Mouse (Mus musculus) spleen, adult 18-20 months (tissue): ENCODE measurements around the gene Prox1.

Experiments
- DNase-seq, 2 experiments: peaks; one replicate each; pipeline ENCODE4 v3.0.0; 2022; ENCODE audit warnings: mixed read lengths in 2 of 2

Prox1 gene

GRCm38 (mm10) chr1:190140519-190140918 lies 30.0 kb downstream of the Prox1 start:
- DNase-seq, result no peak

GRCm38 (mm10) chr1:190139711-190140405 lies 30.7 kb downstream of the Prox1 start:
- DNase-seq, result no peak

GRCm38 (mm10) chr1:190137943-190138342 lies 32.6 kb downstream of the Prox1 start:
- no peak for DNase-seq

GRCm38 (mm10) chr1:190132897-190133296 lies 37.6 kb downstream of the Prox1 start:
- no peak for DNase-seq

- DNase-seq, result no peak
Measured at GRCm38 (mm10) chr1:190130888-190131287, 39.6 kb downstream of the Prox1 start.

GRCm38 (mm10) chr1:190129553-190129952 lies 41.0 kb downstream of the Prox1 start:
- DNase-seq, result no peak

- DNase-seq, result no peak
Measured at GRCm38 (mm10) chr1:190128674-190129322, 41.7 kb downstream of the Prox1 start.

- no peak for DNase-seq
Measured at GRCm38 (mm10) chr1:190127878-190128277, 42.6 kb downstream of the Prox1 start.

- DNase-seq, result no peak
Measured at GRCm38 (mm10) chr1:190127163-190127795, 43.2 kb downstream of the Prox1 start.

GRCm38 (mm10) chr1:190124961-190125739 lies 45.4 kb downstream of the Prox1 start:
- DNase-seq, result no peak

GRCm38 (mm10) chr1:190123404-190123803 lies 47.1 kb downstream of the Prox1 start:
- no peak for DNase-seq

- DNase-seq, result no peak
Measured at GRCm38 (mm10) chr1:190115985-190116384, 54.5 kb downstream of the Prox1 start.

GRCm38 (mm10) chr1:190111741-190112140 lies 58.8 kb downstream of the Prox1 start:
- DNase-seq, result no peak

- no peak for DNase-seq
Measured at GRCm38 (mm10) chr1:190107587-190107986, 62.9 kb downstream of the Prox1 start.

GRCm38 (mm10) chr1:190106674-190107420 lies 63.7 kb downstream of the Prox1 start:
- no peak for DNase-seq

- DNase-seq, result no peak
Measured at GRCm38 (mm10) chr1:190106060-190106459, 64.5 kb downstream of the Prox1 start.

GRCm38 (mm10) chr1:190093326-190093725 lies 77.2 kb downstream of the Prox1 start:
- no peak for DNase-seq

GRCm38 (mm10) chr1:190092076-190092475 lies 78.4 kb downstream of the Prox1 start:
- no peak for DNase-seq

- DNase-seq, result no peak
Measured at GRCm38 (mm10) chr1:190088929-190089328, 81.6 kb downstream of the Prox1 start.

- no peak for DNase-seq
Measured at GRCm38 (mm10) chr1:190085703-190086102, 84.8 kb downstream of the Prox1 start.

GRCm38 (mm10) chr1:190079643-190080275 lies 90.8 kb downstream of the Prox1 start:
- DNase-seq, result no peak

- DNase-seq, result no peak
Measured at GRCm38 (mm10) chr1:190076601-190077000, 93.9 kb downstream of the Prox1 start.
